Mouse (Mus musculus): ENCODE measurements around the gene Sema4d. TPM values are rescaled to one million over a fixed set of nuclear protein-coding genes. Genes with fewer than 3 reads are reported as not detected.

The Sema4d gene
- total and polyA plus RNA-seq, 3 experiments = 12.8 to 67.1 (median 16.7) TPM

GRCm38 (mm10) chr13:51724566-51724965 lies 69.0 kb downstream of the Sema4d start:
- in situ Hi-C loops (cut with MboI; ENCODE audit: low pct_ligation_motif_present, low pct_unique_long_range_greater_than_20kb, low sequenced_read_pairs) = no loop called here
- no peaks in the 10 kb centered on the region; the same call in 1 of the 2 replicates for H3K79me2 ChIP-seq (replicated peaks; ENCODE audit: control insufficient read depth, extremely low read depth, insufficient read depth, poor library complexity, severe bottlenecking)
- no peak overlapping the region for H3K9ac ChIP-seq (ENCODE audit: insufficient read depth, low read depth)
- H3K27me3 ChIP-seq (replicated peaks) = no peaks in the 10 kb centered on the region
- H3K9me3 ChIP-seq (replicated peaks; ENCODE audit: low read length) = peaks cover 2% of the 10 kb centered on the region
- no peak overlapping the region for H3K4me2 ChIP-seq (ENCODE audit: insufficient read depth, low read depth, poor library complexity, severe bottlenecking)
- DNase-seq (ENCODE audit: extremely low read depth) = no peak
- peaks cover 22 to 67% of the 10 kb centered on the region in 2 experiments for H3K4me1 ChIP-seq (ENCODE audit: control insufficient read depth in 1 of 2, insufficient read depth in 2 of 2)
- dilution Hi-C loops (cut with MboI; ENCODE audit: extremely low pct_ligation_motif_present, extremely low pct_unique_long_range_greater_than_20kb, low sequenced_read_pairs) = no loop called here
- H3K27ac ChIP-seq (ENCODE audit: insufficient read depth, low read depth) = no peak overlapping the region
- TF ChIP-seq MAFK (IDR thresholded peaks at IDR 0.05; ENCODE audit: insufficient replicate concordance, low read length) = peak; percentile 44; the same call in 1 of the 2 replicates
- TF ChIP-seq BHLHE40 (IDR thresholded peaks at IDR 0.05; ENCODE audit: low read depth, low read length) = no peak
- TF ChIP-seq USF1 (IDR thresholded peaks at IDR 0.05; ENCODE audit: low read depth, low read length) = no peak
- no peak for TF ChIP-seq ZMIZ1 (IDR thresholded peaks at IDR 0.05; ENCODE audit: low read depth, low read length)
- TF ChIP-seq JUN (IDR thresholded peaks at IDR 0.05; ENCODE audit: insufficient read depth, low read depth, low read length) = no peak
- TF ChIP-seq MAZ (IDR thresholded peaks at IDR 0.05; ENCODE audit: low read depth, low read length) = no peak
- no peak for TF ChIP-seq MEF2A (IDR thresholded peaks at IDR 0.05; ENCODE audit: borderline replicate concordance, low read depth, low read length)
- H3K4me3 ChIP-seq (replicated peaks in 1 of 3; ENCODE audit: low read depth in 2 of 3, low read length in 2 of 3, poor library complexity in 1 of 3) = no peak overlapping the region
- H3K36me3 ChIP-seq (replicated peaks in 1 of 2; ENCODE audit: control insufficient read depth in 1 of 2, insufficient read depth in 1 of 2, low read length in 1 of 2) = peaks cover 40 to 80% of the 10 kb centered on the region in 2 experiments

GRCm38 (mm10) chr13:51723114-51723513 lies 70.4 kb downstream of the Sema4d start:
- no peak for TF ChIP-seq RAD21 (IDR thresholded peaks at IDR 0.05; ENCODE audit: low read depth, low read length)
- no peak for TF ChIP-seq PAX5 (IDR thresholded peaks at IDR 0.05; ENCODE audit: low read length)
- H3K27me3 ChIP-seq (replicated peaks) = no peaks in the 10 kb centered on the region
- in situ Hi-C loops (cut with MboI; ENCODE audit: low pct_ligation_motif_present, low pct_unique_long_range_greater_than_20kb, low sequenced_read_pairs) (no loop called here), dilution Hi-C loops (cut with MboI; ENCODE audit: extremely low pct_ligation_motif_present, extremely low pct_unique_long_range_greater_than_20kb, low sequenced_read_pairs) (no loop called here)
- peaks cover 52 to 87% of the 10 kb centered on the region in 2 experiments for H3K36me3 ChIP-seq (replicated peaks in 1 of 2; ENCODE audit: control insufficient read depth in 1 of 2, insufficient read depth in 1 of 2, low read length in 1 of 2)
- no peak overlapping the region for H3K27ac ChIP-seq (ENCODE audit: insufficient read depth, low read depth)
- H3K9ac ChIP-seq (ENCODE audit: insufficient read depth, low read depth) = no peak overlapping the region
- H3K4me1 ChIP-seq (ENCODE audit: control insufficient read depth in 1 of 2, insufficient read depth in 2 of 2) = peaks cover 16 to 54% of the 10 kb centered on the region in 2 experiments
- DNase-seq (ENCODE audit: extremely low read depth) = no peak
- no peak overlapping the region for H3K4me3 ChIP-seq (replicated peaks in 1 of 3; ENCODE audit: low read depth in 2 of 3, low read length in 2 of 3, poor library complexity in 1 of 3)
- H3K4me2 ChIP-seq (ENCODE audit: insufficient read depth, low read depth, poor library complexity, severe bottlenecking) = no peak overlapping the region
- no peaks in the 10 kb centered on the region; the same call in 1 of the 2 replicates for H3K79me2 ChIP-seq (replicated peaks; ENCODE audit: control insufficient read depth, extremely low read depth, insufficient read depth, poor library complexity, severe bottlenecking)
- H3K9me3 ChIP-seq (replicated peaks; ENCODE audit: low read length) = peaks cover 6% of the 10 kb centered on the region

DNA sequence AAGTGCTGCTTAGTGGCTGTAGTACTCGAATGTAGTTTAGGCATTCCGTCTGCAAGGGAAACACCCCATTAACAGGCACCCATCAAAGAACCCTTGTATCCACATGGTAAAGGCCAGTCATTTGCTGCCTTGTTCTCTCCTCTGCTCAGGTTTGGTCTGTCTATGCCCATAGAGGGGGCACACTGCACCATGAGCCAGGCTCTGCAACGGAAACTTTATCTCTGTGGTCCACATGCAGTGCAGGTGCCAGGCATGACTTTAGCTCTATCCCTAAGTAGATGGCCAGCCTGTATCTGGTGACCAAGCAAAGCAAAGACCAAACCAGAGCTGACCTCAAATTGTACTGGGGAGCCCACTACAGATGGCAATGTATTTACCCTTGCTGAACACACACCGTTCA lies 73.0 kb downstream of the Sema4d start:
- H3K4me2 ChIP-seq (ENCODE audit: insufficient read depth, low read depth, poor library complexity, severe bottlenecking) = no peak overlapping the region
- H3K27ac ChIP-seq (ENCODE audit: insufficient read depth, low read depth) = peak overlapping the region; percentile 28; the same call in 1 of the 2 replicates
- dilution Hi-C loops (cut with MboI; ENCODE audit: extremely low pct_ligation_motif_present, extremely low pct_unique_long_range_greater_than_20kb, low sequenced_read_pairs) = no loop called here
- DNase-seq (ENCODE audit: extremely low read depth) = no peak
- no peaks in the 10 kb centered on the region for H3K27me3 ChIP-seq (replicated peaks)
- H3K4me3 ChIP-seq (replicated peaks in 1 of 3; ENCODE audit: low read depth in 2 of 3, low read length in 2 of 3, poor library complexity in 1 of 3) = no peak overlapping the region
- H3K9ac ChIP-seq (ENCODE audit: insufficient read depth, low read depth) = no peak overlapping the region
- peaks cover 53 to 90% of the 10 kb centered on the region in 2 experiments for H3K36me3 ChIP-seq (replicated peaks in 1 of 2; ENCODE audit: control insufficient read depth in 1 of 2, insufficient read depth in 1 of 2, low read length in 1 of 2)
- no peak for TF ChIP-seq ZNF384 (IDR thresholded peaks at IDR 0.05; ENCODE audit: low read depth, low read length)
- in situ Hi-C loops (cut with MboI; ENCODE audit: low pct_ligation_motif_present, low pct_unique_long_range_greater_than_20kb, low sequenced_read_pairs) = no loop called here
- peaks cover 3% of the 10 kb centered on the region for H3K9me3 ChIP-seq (replicated peaks; ENCODE audit: low read length)
- H3K4me1 ChIP-seq (ENCODE audit: control insufficient read depth in 1 of 2, insufficient read depth in 2 of 2) = peaks cover 13 to 48% of the 10 kb centered on the region in 2 experiments
- no peaks in the 10 kb centered on the region for H3K79me2 ChIP-seq (replicated peaks; ENCODE audit: control insufficient read depth, extremely low read depth, insufficient read depth, poor library complexity, severe bottlenecking)

All from CH12.LX (cell line).